Mouse (Mus musculus): ENCODE measurements around the gene Tmem232.
"Not testable (repeated sequence)": the region's sequence is repeated elsewhere in the genome, so short reads cannot be mapped to it uniquely, and the experiment has no call there.

Tmem232 gene

GRCm38 (mm10) chr17:65221687-65222086 lies 318.9 kb downstream of the Tmem232 start:
- DNase-seq (ENCODE audit: low spot score in 2 of 2), result not testable (repeated sequence)

Data from frontal cortex, postnatal 36 days (tissue).